Mouse (Mus musculus): ENCODE results near the gene Zc3h15. TPM values are rescaled to one million over a fixed set of nuclear protein-coding genes. Genes with fewer than 3 reads are reported as not detected.

The Zc3h15 gene
- polyA plus RNA-seq (2015; fragmentation: Nextera tagmentation; extraction: Ambion mirVana), result 195 and 217 TPM in 2 replicates

DNA sequence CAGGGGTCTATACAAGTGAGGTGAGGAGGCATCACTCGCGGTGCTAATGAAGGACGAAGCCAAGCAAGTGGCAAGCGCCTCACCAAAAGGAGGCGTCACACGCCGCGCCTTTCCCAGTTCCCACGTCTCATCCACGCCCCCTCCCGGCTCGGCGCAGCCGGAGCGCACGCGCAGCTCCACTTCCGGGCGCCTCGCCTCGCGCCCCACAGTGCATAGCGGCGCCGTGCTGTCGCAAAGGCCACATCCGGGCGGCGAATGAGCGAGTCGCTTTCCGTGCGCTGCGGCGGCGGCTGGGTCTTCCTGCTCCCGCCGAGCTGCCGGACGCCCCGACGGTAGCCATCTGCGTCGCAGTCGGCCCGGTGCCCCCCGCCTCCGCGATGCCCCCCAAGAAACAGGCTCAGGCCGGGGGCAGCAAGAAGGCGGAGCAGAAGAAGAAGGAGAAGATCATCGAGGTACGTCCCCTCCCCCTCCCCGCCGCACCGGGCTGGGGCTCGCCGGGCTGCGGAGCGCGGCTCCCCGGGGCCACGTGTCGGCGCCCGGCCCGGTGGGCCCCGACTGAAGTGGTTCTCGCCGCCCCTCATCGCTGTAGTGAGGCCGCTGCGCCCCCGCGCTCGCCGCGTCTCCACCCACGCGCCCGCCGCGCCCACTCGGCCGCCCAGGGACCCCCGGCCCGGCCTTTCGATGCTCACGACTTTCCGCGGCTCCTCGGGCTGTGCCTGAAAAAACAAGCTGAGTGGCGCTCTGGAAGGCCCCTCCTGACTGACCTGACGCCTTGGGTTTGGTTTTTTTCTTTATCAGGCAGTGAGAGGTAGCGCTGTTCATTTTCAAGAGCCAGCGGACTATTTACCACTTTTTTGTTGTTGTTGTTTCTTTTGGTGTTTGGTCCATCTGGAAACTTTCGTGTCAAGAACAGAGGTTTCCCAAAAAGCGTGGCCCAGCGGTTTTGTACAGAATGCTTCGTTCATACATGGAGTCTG is at the start of gene Zc3h15:
TSS of gene Zc3h15 (plus strand) at position 160 of the 977 bp plus-strand sequence.
- ATAC-seq, result peak; percentile 100
- peak within 1 kb of the TSS; percentile 89 for H3K4me3 ChIP-seq
- H3K27ac ChIP-seq, result peak within 1 kb of the TSS; percentile 90
- no peaks in the 10 kb centered on the region for H3K27me3 ChIP-seq
- H3K9ac ChIP-seq, result peak within 1 kb of the TSS; percentile 94
- H3K4me2 ChIP-seq, result peak within 1 kb of the TSS; percentile 69
- H3K4me1 ChIP-seq, result peaks cover 29% of the 10 kb centered on the region
- under 1% methylated on average over 79 of the region's 100 CpGs for whole genome bisulfite sequencing
- H3K36me3 ChIP-seq (ENCODE audit: poor library complexity, severe bottlenecking), result no peaks in the 10 kb centered on the region
- H3K9me3 ChIP-seq (replicated peaks), result no peaks in the 10 kb centered on the region

DNA sequence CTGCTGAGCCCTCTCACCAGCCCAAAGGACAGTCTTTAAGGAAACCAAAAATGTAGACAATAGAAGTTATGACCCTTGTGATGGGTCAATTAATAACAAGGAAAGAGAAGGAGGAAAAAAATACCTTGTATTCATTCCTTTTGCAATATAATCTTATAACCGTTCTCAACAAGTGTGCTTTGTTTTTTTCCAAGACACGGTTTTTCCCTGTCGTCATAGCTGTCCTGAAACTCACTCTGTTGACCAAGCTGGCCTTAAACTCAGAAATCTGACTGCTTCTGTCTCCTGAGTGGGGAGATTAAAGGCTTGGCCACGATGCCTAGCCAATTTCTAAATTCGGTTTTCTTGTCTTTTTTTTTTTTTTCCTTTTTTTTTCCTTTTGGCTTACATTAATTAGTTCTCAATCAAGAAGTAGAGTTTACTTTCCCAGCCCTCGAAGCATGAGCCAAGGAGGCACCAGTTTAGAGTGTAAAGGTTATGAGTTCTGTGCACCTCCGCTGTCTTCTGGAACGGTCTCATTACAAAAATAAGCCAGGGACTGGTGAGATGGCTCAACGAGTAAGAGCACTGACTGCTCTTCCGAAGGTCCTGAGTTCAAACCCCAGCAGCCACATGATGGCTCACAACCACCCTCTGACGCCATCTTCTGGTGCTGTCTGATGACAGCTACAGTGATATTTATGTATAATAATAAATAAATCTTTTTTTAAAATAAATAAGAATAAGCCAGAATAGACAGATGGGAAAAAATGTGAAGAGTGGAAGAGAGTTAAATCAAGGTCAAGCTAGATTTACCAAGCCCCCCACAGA is 23.5 kb upstream of the Zc3h15 start:
- no peak for ATAC-seq
- H3K4me1 ChIP-seq, result peaks cover 5% of the 10 kb centered on the region; the same call in 1 of the 2 replicates
- no peak overlapping the region for H3K4me3 ChIP-seq
- H3K4me2 ChIP-seq, result no peak overlapping the region
- H3K9ac ChIP-seq, result no peak overlapping the region
- H3K36me3 ChIP-seq (ENCODE audit: poor library complexity, severe bottlenecking), result no peaks in the 10 kb centered on the region
- WGBS, result 88% methylated on average over 11 of the region's 11 CpGs
- H3K27me3 ChIP-seq, result no peaks in the 10 kb centered on the region
- no peak overlapping the region for H3K27ac ChIP-seq
- H3K9me3 ChIP-seq (replicated peaks), result no peaks in the 10 kb centered on the region

DNA sequence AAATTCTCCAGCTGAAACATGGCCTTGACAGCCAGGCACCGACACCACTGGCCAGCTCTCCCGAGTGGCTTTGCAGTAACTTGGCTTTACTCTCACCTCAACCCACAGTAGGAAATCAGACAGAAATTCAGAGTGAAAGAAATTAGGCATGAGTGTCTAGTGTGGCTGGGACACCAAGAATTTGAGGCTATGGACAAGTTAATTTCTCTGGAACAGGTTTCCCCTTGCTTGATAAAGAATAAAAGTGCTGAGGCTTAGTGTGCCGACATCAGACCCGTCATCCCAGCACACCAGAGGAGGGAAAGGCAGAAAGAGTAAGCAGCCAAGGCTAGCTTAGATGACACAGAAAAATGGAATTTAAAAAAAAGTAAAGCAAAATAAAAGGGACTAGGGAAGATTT is 22.7 kb upstream of the Zc3h15 start:
- Histone ChIP-seq H3K4me1 (peaks cover 5% of the 10 kb centered on the region; the same call in 1 of the 2 replicates), H3K36me3 (ENCODE audit: poor library complexity, severe bottlenecking) (no peaks in the 10 kb centered on the region), H3K27ac (no peak overlapping the region), H3K4me3 (no peak overlapping the region), H3K4me2 (no peak overlapping the region), H3K27me3 (no peaks in the 10 kb centered on the region), H3K9me3 (replicated peaks) (no peaks in the 10 kb centered on the region), H3K9ac (no peak overlapping the region)
- no peak for ATAC-seq
- 90% methylated on average over 4 of the region's 4 CpGs for WGBS

DNA sequence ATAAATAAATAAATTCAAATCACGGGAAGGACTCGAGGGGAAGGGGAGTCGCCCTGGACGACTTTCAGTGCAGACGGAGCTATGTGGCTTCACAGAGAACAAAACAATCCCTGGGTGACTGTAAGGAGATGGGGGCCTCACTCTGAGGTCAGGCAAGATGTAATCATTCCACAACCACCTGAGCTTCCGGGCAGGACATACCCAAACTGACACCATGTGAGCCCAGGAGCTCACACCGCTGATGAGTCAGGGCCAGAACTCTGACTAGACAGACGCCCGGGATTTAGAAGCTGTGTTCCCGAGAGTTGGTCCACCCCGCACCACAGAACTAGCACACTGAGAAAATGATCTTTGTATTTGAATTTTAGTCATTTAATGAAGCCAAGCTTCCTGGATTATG is 21.4 kb upstream of the Zc3h15 start:
- no peak overlapping the region for H3K27ac ChIP-seq
- 49% methylated on average over 11 of the region's 11 CpGs for WGBS
- no peaks in the 10 kb centered on the region for H3K27me3 ChIP-seq
- no peak overlapping the region for H3K4me3 ChIP-seq
- peaks cover 5% of the 10 kb centered on the region; the same call in 1 of the 2 replicates for H3K4me1 ChIP-seq
- no peaks in the 10 kb centered on the region for H3K9me3 ChIP-seq (replicated peaks)
- no peak overlapping the region for H3K9ac ChIP-seq
- H3K4me2 ChIP-seq, result no peak overlapping the region
- H3K36me3 ChIP-seq (ENCODE audit: poor library complexity, severe bottlenecking), result no peaks in the 10 kb centered on the region
- no peak for ATAC-seq

DNA sequence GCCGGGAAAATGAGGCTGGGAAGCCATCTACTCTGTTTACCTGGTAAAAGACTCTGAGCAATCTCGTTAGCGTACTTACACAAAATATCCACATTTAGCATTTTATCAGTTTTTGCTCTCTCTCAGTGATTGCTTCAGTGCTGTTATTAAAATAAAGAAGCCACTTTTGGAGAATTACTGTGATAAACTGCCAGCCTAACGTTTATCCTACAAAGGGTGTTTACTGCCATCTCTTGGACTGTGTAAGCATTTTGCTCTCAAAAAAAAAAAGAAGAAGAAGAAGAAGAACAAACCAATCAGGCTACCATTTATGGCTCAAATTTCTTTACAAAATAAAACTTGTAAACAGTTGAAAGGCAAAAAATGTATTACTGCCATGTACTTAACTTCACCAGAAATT is 20.2 kb upstream of the Zc3h15 start:
- Histone ChIP-seq H3K36me3 (ENCODE audit: poor library complexity, severe bottlenecking) (no peaks in the 10 kb centered on the region), H3K4me1 (no peaks in the 10 kb centered on the region), H3K9ac (no peak overlapping the region), H3K4me3 (no peak overlapping the region), H3K27ac (no peak overlapping the region), H3K9me3 (replicated peaks) (no peaks in the 10 kb centered on the region), H3K27me3 (no peaks in the 10 kb centered on the region), H3K4me2 (no peak overlapping the region)
- WGBS, result 56% methylated on average over 4 of the region's 4 CpGs
- no peak for ATAC-seq

DNA sequence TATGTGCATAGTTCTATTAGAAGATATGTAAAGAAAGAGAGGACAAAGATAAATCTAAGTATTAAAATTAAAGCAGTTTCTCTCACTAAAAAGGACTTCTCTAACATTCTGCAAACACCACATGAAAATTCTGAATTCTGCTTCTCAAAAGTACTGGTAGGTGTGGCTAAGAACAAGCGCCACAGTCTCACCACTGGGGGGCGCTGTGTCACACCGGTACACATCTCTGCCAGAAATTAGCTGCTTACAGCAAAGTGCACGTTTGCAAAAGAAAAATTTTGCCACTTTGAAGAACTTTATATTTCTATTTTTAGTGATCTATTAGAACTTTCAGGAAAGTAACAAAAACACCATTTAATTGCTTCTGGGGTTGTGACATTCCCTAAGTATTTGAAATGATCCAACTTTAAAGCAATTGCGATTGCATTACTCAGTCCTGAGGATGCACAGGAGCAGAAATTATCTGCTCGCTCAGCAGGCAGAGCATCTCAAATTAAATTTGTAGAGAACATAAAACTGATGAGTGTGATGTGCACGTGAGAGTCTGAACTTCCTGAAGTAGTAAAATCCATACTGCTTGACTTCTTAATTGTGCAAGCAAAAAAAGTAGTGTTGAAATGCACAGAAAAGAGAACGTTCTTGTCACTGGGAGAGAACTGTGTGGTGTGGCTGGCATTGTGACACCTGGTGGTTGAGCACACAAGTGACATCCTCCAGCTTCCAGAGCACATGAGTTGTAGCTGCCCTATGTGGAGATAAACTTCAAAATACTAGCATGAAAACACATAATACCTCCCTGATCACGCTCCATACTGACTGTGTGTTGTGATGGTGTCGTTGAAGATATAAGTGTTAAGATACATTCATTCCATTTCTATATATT is 18.8 kb upstream of the Zc3h15 start:
- Histone ChIP-seq H3K9ac (no peak overlapping the region), H3K27ac (no peak overlapping the region), H3K27me3 (no peaks in the 10 kb centered on the region), H3K4me3 (no peak overlapping the region), H3K4me1 (no peaks in the 10 kb centered on the region), H3K4me2 (peak overlapping the region; percentile 25; the same call in 1 of the 2 replicates), H3K36me3 (ENCODE audit: poor library complexity, severe bottlenecking) (no peaks in the 10 kb centered on the region), H3K9me3 (replicated peaks) (no peaks in the 10 kb centered on the region)
- peak; percentile 58; the same call in 1 of the 2 replicates for ATAC-seq
- 26% methylated on average over 10 of the region's 10 CpGs for WGBS

DNA sequence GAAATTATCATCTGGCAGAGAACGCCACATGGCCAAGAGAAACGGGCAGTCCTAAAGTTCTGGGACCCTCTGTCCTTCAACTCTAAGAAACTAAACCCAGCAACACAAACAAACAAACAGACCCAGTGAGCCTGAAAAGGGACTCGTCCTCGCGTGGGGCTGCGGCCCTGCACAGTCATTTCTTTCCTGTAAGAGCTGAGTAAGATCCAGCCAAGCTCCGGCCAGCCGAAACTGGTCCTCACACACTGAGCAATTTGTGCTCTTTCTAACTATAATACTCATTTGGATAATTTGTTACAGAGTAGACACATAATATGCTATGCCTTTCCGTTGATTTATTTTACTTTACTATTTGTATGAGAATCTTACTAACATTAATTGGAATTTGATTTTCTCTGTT is 17.4 kb upstream of the Zc3h15 start:
- Histone ChIP-seq H3K9ac (no peak overlapping the region), H3K9me3 (replicated peaks) (no peaks in the 10 kb centered on the region), H3K27ac (no peak overlapping the region), H3K4me2 (no peak overlapping the region), H3K27me3 (no peaks in the 10 kb centered on the region), H3K36me3 (ENCODE audit: poor library complexity, severe bottlenecking) (no peaks in the 10 kb centered on the region), H3K4me3 (no peak overlapping the region), H3K4me1 (no peaks in the 10 kb centered on the region)
- 87% methylated on average over 9 of the region's 9 CpGs for WGBS
- no peak for ATAC-seq

DNA sequence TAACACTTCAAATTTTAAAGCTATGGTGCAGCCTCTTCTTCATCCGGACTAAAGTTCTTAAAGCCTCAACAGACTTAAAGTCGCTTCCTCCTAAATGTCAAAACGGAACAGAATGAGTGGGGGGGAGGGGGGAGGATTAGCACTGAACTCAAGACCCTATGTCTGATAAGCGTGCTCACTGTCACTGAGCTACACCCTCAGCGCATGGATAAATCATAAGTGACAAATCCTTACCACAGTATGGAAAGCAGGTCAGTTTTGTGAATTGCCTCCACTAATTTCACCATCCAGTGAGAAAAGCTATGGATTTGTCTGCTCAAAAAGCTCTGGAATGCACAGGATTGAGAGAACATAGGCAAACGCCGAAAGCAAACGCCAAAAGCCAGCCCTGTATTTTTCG is 16.7 kb upstream of the Zc3h15 start:
- H3K9me3 ChIP-seq (replicated peaks), result no peaks in the 10 kb centered on the region
- no peak overlapping the region for H3K9ac ChIP-seq
- no peak overlapping the region for H3K27ac ChIP-seq
- no peak overlapping the region for H3K4me2 ChIP-seq
- no peak for ATAC-seq
- no peaks in the 10 kb centered on the region for H3K4me1 ChIP-seq
- 66% methylated on average over 9 of the region's 9 CpGs for WGBS
- no peaks in the 10 kb centered on the region for H3K36me3 ChIP-seq (ENCODE audit: poor library complexity, severe bottlenecking)
- H3K4me3 ChIP-seq, result no peak overlapping the region
- H3K27me3 ChIP-seq, result no peaks in the 10 kb centered on the region

DNA sequence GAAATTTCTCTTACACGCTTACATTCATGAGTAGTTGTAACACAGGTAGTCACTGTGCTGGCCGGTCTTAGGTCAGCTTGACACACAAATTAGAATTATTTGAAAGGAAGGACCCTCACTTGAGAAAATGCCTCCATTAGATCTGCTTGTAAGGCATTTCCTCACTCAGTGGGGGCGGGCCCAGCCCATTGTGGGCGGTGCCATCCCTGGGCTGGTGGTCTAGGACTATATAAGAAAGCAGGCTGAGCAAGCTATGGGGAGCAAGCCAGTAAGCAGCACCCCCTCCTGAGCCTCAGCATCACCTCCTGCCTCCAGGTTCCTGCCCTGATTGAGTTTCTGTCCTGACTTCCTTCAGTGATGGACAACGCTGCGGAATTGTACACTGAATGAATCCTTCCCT is 16.3 kb upstream of the Zc3h15 start:
- no peaks in the 10 kb centered on the region for H3K36me3 ChIP-seq (ENCODE audit: poor library complexity, severe bottlenecking)
- H3K9ac ChIP-seq, result no peak overlapping the region
- no peak overlapping the region for H3K4me3 ChIP-seq
- no peak for ATAC-seq
- H3K4me1 ChIP-seq, result no peaks in the 10 kb centered on the region
- 91% methylated on average over 6 of the region's 6 CpGs for WGBS
- H3K27me3 ChIP-seq, result no peaks in the 10 kb centered on the region
- no peak overlapping the region for H3K27ac ChIP-seq
- no peak overlapping the region for H3K4me2 ChIP-seq
- no peaks in the 10 kb centered on the region for H3K9me3 ChIP-seq (replicated peaks)

DNA sequence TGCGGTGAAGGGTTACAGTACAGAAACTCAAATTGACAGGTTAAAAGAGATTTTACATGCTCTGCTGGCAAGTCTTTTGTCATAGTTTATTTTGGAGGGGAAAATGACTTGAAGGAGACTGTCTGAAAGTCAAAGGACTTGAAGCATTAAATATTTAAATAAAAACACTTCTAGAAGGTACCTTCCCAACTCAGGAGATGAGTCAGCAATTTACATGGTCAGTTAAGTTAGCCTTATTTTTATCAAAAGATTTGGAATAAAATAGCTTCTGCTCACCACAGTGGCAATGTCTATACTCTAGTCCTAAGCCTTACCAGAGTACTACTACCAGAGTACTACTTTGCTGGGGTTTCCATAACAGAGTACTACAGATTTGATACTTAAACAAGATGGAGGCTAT is 2.2 kb upstream of the Zc3h15 start:
- Histone ChIP-seq H3K36me3 (ENCODE audit: poor library complexity, severe bottlenecking) (no peaks in the 10 kb centered on the region), H3K4me1 (peaks cover 13% of the 10 kb centered on the region), H3K27me3 (no peaks in the 10 kb centered on the region), H3K9me3 (replicated peaks) (no peaks in the 10 kb centered on the region), H3K4me2 (no peak overlapping the region), H3K9ac (no peak overlapping the region), H3K27ac (no peak overlapping the region), H3K4me3 (no peak overlapping the region)
- no peak for ATAC-seq
- 98% methylated on average over 1 of the region's 1 CpGs for WGBS

DNA sequence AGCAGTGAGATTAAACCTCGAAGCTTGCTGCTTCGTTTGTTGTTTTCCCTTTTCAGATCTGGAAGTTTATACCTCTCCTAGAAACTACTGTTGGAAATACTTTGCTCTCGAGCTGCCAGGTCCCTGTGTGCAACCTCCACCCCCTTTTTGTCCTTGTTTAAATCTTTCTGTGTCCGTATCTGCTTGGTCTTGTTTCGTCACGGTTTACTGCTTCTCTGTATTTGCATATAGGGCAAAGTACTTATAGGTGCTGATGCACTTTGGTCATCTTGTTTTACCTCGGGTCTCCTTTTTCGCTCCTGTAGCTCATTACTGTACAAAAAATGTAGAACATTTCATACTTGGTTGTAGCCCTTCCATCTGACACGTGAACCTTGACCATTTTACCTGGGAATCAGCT is 4.7 kb downstream of the Zc3h15 start:
- H3K4me2 ChIP-seq, result no peak overlapping the region
- no peak for ATAC-seq
- no peak overlapping the region for H3K9ac ChIP-seq
- peaks cover 3% of the 10 kb centered on the region; the same call in 1 of the 2 replicates for H3K36me3 ChIP-seq (ENCODE audit: poor library complexity, severe bottlenecking)
- H3K27me3 ChIP-seq, result no peaks in the 10 kb centered on the region
- H3K4me3 ChIP-seq, result no peak overlapping the region
- no peaks in the 10 kb centered on the region for H3K9me3 ChIP-seq (replicated peaks)
- H3K27ac ChIP-seq, result no peak overlapping the region
- WGBS, result 87% methylated on average over 9 of the region's 9 CpGs
- peaks cover 29% of the 10 kb centered on the region for H3K4me1 ChIP-seq
